Mouse (Mus musculus): ENCODE measurements around the gene Gm20479. TPM values are rescaled to one million over a fixed set of nuclear protein-coding genes. Genes with fewer than 3 reads are reported as not detected.

Gm20479 gene
- polyA plus RNA-seq, 1 experiment from 2014 or later = 0.50 TPM

GRCm38 (mm10) chr7:27384731-27385130 lies 27.5 kb upstream of the Gm20479 start:
- Histone ChIP-seq H3K4me3 (replicated peaks) (no peak overlapping the region), H3K27ac (0 out of 2 replicates have a peak overlapping the region, but pooled peaks have one; percentile 34), H3K9ac (no peak overlapping the region), H3K9me3 (replicated peaks) (no peaks in the 10 kb centered on the region), H3K4me2 (no peak overlapping the region), H3K36me3 (no peaks in the 10 kb centered on the region), H3K4me1 (replicated peaks) (peaks cover 24% of the 10 kb centered on the region), H3K27me3 (peaks cover 15% of the 10 kb centered on the region)
- WGBS (ENCODE audit: insufficient replicate concordance) = 32% methylated on average over 4 of the region's 4 CpGs
- ATAC-seq (ENCODE audit: low read depth) (no peak), DNase-seq (peak; percentile 42)

GRCm38 (mm10) chr7:27384134-27384533 lies 26.9 kb upstream of the Gm20479 start:
- H3K36me3 ChIP-seq = no peaks in the 10 kb centered on the region

GRCm38 (mm10) chr7:27383233-27383632 lies 26.0 kb upstream of the Gm20479 start:
- ATAC-seq (ENCODE audit: low read depth) (peak; percentile 47; the same call in 1 of the 2 replicates), DNase-seq (peak; percentile 39)
- WGBS (ENCODE audit: insufficient replicate concordance) = 48% methylated on average over 1 of the region's 1 CpGs
- Histone ChIP-seq H3K4me3 (replicated peaks) (no peak overlapping the region), H3K27me3 (peaks cover 28% of the 10 kb centered on the region), H3K9ac (no peak overlapping the region; the same call in 1 of the 2 replicates), H3K27ac (peak overlapping the region; percentile 37), H3K4me2 (no peak overlapping the region), H3K36me3 (no peaks in the 10 kb centered on the region), H3K9me3 (replicated peaks) (no peaks in the 10 kb centered on the region), H3K4me1 (replicated peaks) (peaks cover 24% of the 10 kb centered on the region)

More at GRCm38 (mm10) chr7:27384134-27384533, 26.9 kb upstream of the Gm20479 start:
- ATAC-seq (ENCODE audit: low read depth) (no peak), DNase-seq (no peak)
- peaks cover 21% of the 10 kb centered on the region for H3K27me3 ChIP-seq
- H3K4me2 ChIP-seq = no peak overlapping the region
- peaks cover 24% of the 10 kb centered on the region for H3K4me1 ChIP-seq (replicated peaks)
- no peak overlapping the region for H3K4me3 ChIP-seq (replicated peaks)
- H3K27ac ChIP-seq = peak overlapping the region; percentile 34; the same call in 1 of the 2 replicates
- no peaks in the 10 kb centered on the region for H3K9me3 ChIP-seq (replicated peaks)
- H3K9ac ChIP-seq = no peak overlapping the region; the same call in 1 of the 2 replicates
- WGBS (ENCODE audit: insufficient replicate concordance) = 73% methylated on average over 5 of the region's 5 CpGs

DNA sequence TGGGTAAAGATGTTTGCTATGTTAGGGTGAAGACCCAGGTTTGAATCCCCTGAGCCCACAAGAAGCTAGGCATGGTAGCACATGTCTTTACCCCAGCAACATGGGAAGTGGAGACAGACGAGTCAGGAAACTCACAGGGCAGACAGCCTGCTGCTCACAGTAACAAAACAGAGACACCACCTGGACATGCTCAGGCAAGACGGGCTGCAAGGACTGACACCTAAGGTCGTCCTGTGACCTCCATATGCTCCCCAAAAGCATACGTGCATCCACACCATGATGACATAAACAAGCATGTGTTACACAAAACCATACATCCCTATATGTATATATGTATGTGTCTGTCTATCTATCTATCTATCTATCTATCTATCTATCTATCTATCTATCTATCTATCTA lies 24.3 kb upstream of the Gm20479 start:
- no peak overlapping the region for H3K9ac ChIP-seq
- no peak for DNase-seq
- H3K9me3 ChIP-seq (replicated peaks) = no peaks in the 10 kb centered on the region
- WGBS (ENCODE audit: insufficient replicate concordance) = 51% methylated on average over 4 of the region's 4 CpGs
- H3K4me1 ChIP-seq (replicated peaks) = peaks cover 24% of the 10 kb centered on the region
- peaks cover 42% of the 10 kb centered on the region for H3K27me3 ChIP-seq
- ATAC-seq (ENCODE audit: low read depth) = no peak
- H3K36me3 ChIP-seq = no peaks in the 10 kb centered on the region
- H3K27ac ChIP-seq = no peak overlapping the region
- no peak overlapping the region for H3K4me3 ChIP-seq (replicated peaks)
- no peak overlapping the region for H3K4me2 ChIP-seq

DNA sequence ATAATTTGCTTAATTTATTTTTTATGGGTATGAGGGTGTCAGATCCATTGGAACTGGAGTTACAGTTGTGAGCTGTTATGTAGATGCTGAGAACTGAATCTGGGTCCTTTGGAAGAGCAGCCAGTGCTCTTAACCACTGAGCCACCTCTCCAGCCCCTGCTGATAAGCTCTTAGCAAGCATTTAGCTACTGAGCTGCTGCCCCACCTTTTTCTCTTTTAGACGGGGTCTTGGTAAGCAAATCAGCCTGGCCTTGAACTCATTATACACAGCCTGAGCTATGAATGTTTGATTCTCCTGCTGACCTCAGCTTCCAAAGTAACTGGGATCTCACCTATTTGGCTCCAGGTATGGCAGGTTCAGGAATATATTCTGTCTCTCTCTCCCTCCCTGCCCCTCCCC lies 23.8 kb upstream of the Gm20479 start:
- Histone ChIP-seq H3K4me2 (no peak overlapping the region), H3K27ac (no peak overlapping the region), H3K36me3 (no peaks in the 10 kb centered on the region), H3K9ac (no peak overlapping the region), H3K4me1 (replicated peaks) (peaks cover 24% of the 10 kb centered on the region), H3K27me3 (peaks cover 47% of the 10 kb centered on the region), H3K4me3 (replicated peaks) (no peak overlapping the region), H3K9me3 (replicated peaks) (no peaks in the 10 kb centered on the region)
- DNase-seq = no peak
- 4% methylated on average over 1 of the region's 1 CpGs for WGBS (ENCODE audit: insufficient replicate concordance)
- no peak for ATAC-seq (ENCODE audit: low read depth)

- no peaks in the 10 kb centered on the region for H3K36me3 ChIP-seq
- H3K4me1 ChIP-seq (replicated peaks) = peaks cover 24% of the 10 kb centered on the region
- H3K9ac ChIP-seq = no peak overlapping the region
- ATAC-seq (ENCODE audit: low read depth) (no peak), DNase-seq (no peak)
- WGBS (ENCODE audit: insufficient replicate concordance) = 75% methylated on average over 6 of the region's 6 CpGs
- no peaks in the 10 kb centered on the region for H3K9me3 ChIP-seq (replicated peaks)
- H3K27me3 ChIP-seq = peaks cover 56% of the 10 kb centered on the region
- no peak overlapping the region for H3K27ac ChIP-seq
- no peak overlapping the region for H3K4me3 ChIP-seq (replicated peaks)
- no peak overlapping the region for H3K4me2 ChIP-seq
Measured at GRCm38 (mm10) chr7:27379836-27380235, 22.6 kb upstream of the Gm20479 start.

DNA sequence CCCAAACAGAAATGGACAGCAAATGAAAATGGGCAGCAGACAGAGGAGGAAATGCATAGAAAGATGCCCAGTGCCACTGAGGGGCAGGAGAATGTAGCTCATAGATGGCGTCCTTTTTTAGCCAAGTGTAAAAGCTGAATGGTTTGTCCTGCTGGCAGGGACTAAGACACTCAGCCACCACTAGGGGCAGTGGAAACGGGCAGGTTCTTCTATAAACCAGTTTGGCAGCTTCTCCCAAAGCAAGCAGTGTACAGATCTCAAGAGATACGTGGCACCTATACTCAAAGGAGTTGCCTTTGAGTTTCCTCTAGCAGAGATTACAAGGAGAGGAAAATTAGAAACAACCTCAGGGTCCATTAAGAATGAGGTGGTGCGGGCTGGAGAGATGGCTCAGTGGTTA lies 21.2 kb upstream of the Gm20479 start:
- no peak overlapping the region for H3K4me3 ChIP-seq (replicated peaks)
- no peak overlapping the region for H3K9ac ChIP-seq
- H3K4me1 ChIP-seq (replicated peaks) = peaks cover 10% of the 10 kb centered on the region
- no peaks in the 10 kb centered on the region for H3K36me3 ChIP-seq
- H3K27ac ChIP-seq = no peak overlapping the region
- DNase-seq (no peak), ATAC-seq (ENCODE audit: low read depth) (no peak)
- peaks cover 69% of the 10 kb centered on the region for H3K27me3 ChIP-seq
- no peak overlapping the region for H3K4me2 ChIP-seq
- 18% methylated on average over 4 of the region's 4 CpGs for WGBS (ENCODE audit: insufficient replicate concordance)
- H3K9me3 ChIP-seq (replicated peaks) = no peaks in the 10 kb centered on the region

GRCm38 (mm10) chr7:27375274-27375673 lies 18.1 kb upstream of the Gm20479 start:
- no peak overlapping the region for H3K4me3 ChIP-seq (replicated peaks)
- H3K9ac ChIP-seq = no peak overlapping the region
- no peak overlapping the region for H3K27ac ChIP-seq
- H3K4me2 ChIP-seq = no peak overlapping the region
- 4% methylated on average over 22 of the region's 22 CpGs for WGBS (ENCODE audit: insufficient replicate concordance)
- H3K9me3 ChIP-seq (replicated peaks) = no peaks in the 10 kb centered on the region
- no peak for ATAC-seq (ENCODE audit: low read depth)
- H3K36me3 ChIP-seq = no peaks in the 10 kb centered on the region
- no peak for DNase-seq
- peaks cover 95% of the 10 kb centered on the region for H3K27me3 ChIP-seq
- H3K4me1 ChIP-seq (replicated peaks) = no peaks in the 10 kb centered on the region; the same call in 1 of the 2 replicates

DNA sequence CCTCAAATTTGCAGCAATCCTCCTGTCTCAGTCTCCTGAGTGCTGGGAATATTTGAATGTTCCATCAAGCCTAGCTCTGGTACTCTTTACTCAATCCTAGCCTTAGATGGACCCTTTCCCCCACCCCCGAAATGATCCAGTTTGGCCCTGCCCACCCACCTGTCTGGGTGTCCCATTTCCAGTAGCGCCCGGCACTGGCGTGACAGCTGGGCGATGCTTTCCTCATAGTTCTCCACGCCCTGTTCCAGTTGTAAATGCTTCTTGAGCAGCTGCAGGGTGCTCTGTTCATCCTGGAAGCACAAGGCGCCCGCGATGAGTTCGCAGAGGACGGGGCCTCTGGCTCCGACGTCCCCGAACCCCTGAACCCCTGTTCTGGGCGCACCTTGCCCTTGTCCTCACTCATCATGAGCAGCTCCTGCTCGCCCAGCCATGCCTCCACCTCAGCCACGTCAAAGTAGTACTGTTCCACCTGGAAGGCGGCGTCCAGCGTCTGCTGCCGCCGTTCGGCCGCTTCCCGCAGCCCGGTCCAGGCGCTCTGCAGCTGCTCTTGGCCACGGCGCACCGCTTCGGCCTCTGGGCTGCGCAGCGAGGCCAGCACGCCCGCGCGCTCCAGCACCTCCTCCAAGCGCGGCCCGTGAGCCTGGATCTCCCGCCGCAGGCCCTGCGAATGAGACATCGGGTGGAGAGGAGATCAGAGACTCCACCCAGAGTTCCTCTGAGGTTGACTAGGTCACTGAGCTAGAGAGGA lies 14.7 kb upstream of the Gm20479 start:
- ATAC-seq (ENCODE audit: low read depth) (no peak), DNase-seq (no peak)
- WGBS (ENCODE audit: insufficient replicate concordance) = 8% methylated on average over 44 of the region's 44 CpGs
- Histone ChIP-seq H3K4me3 (replicated peaks) (no peak overlapping the region), H3K27me3 (peaks cover 98% of the 10 kb centered on the region), H3K4me2 (no peak overlapping the region), H3K27ac (no peak overlapping the region), H3K36me3 (no peaks in the 10 kb centered on the region), H3K4me1 (replicated peaks) (peaks cover 8% of the 10 kb centered on the region), H3K9ac (no peak overlapping the region), H3K9me3 (replicated peaks) (0 out of 2 replicates have a peak, but pooled peaks cover 4% of the 10 kb centered on the region)

GRCm38 (mm10) chr7:27369111-27369510 lies 11.9 kb upstream of the Gm20479 start:
- no peak for ATAC-seq (ENCODE audit: low read depth)
- H3K4me3 ChIP-seq (replicated peaks) = no peak overlapping the region
- DNase-seq = no peak
- H3K27ac ChIP-seq = no peak overlapping the region
- peaks cover 12% of the 10 kb centered on the region for H3K4me1 ChIP-seq (replicated peaks)
- H3K9me3 ChIP-seq (replicated peaks) = 0 out of 2 replicates have a peak, but pooled peaks cover 4% of the 10 kb centered on the region
- H3K27me3 ChIP-seq = peaks cover 100% of the 10 kb centered on the region
- H3K4me2 ChIP-seq = no peak overlapping the region
- no peak overlapping the region for H3K9ac ChIP-seq
- no peaks in the 10 kb centered on the region for H3K36me3 ChIP-seq
- 69% methylated on average over 19 of the region's 19 CpGs for WGBS (ENCODE audit: insufficient replicate concordance)

GRCm38 (mm10) chr7:27367976-27368375 lies 10.8 kb upstream of the Gm20479 start:
- H3K9ac ChIP-seq = no peak overlapping the region
- ATAC-seq (ENCODE audit: low read depth) (no peak), DNase-seq (no peak)
- peaks cover 100% of the 10 kb centered on the region for H3K27me3 ChIP-seq
- H3K36me3 ChIP-seq = no peaks in the 10 kb centered on the region
- WGBS (ENCODE audit: insufficient replicate concordance) = 4% methylated on average over 11 of the region's 11 CpGs
- 0 out of 2 replicates have a peak overlapping the region, but pooled peaks have one; percentile 1 for H3K4me2 ChIP-seq
- 0 out of 2 replicates have a peak, but pooled peaks cover 4% of the 10 kb centered on the region for H3K9me3 ChIP-seq (replicated peaks)
- 0 out of 2 replicates have a peak overlapping the region, but pooled peaks have one; percentile 8 for H3K4me3 ChIP-seq (replicated peaks)
- peaks cover 18% of the 10 kb centered on the region for H3K4me1 ChIP-seq (replicated peaks)
- no peak overlapping the region for H3K27ac ChIP-seq
